Mouse (Mus musculus) ES-Bruce4 (cell line): ENCODE measurements at regions not wholly inside any gene's neighbourhood (a gene's known extent, or its start where the extent isn't known, plus 50 kb on each side); places are given as distances from the start of the nearest gene placed in this dataset.
"Not testable (repeated sequence)": the region's sequence is repeated elsewhere in the genome, so short reads cannot be mapped to it uniquely, and the experiment has no call there.

Source experiments
- H3K27ac ChIP-seq: 2 replicates; pipeline ENCODE4 v1.5.1; 2012; ENCODE audit warnings: low read length, inconsistent platforms; ENCODE audit not compliant: insufficient read depth
- H3K27me3 ChIP-seq: 2 replicates; pipeline ENCODE4 v1.6.1; 2012; ENCODE audit warnings: mild to moderate bottlenecking, low read length, inconsistent platforms; ENCODE audit not compliant: control insufficient read depth, poor library complexity, insufficient read depth, severe bottlenecking
- H3K36me3 ChIP-seq: 2 replicates; pipeline ENCODE4 v1.6.1; 2012; ENCODE audit warnings: inconsistent platforms, mild to moderate bottlenecking, low read length, moderate library complexity; ENCODE audit not compliant: control insufficient read depth, poor library complexity, insufficient read depth, severe bottlenecking
- H3K4me1 ChIP-seq: one replicate; pipeline ENCODE4 v1.8.1; 2011; ENCODE audit warnings: low read length; ENCODE audit not compliant: control insufficient read depth, insufficient read depth
- H3K4me3 ChIP-seq: 2 replicates; pipeline ENCODE4 v1.5.1; 2011; ENCODE audit warnings: low read depth, mild to moderate bottlenecking, low read length
- H3K9ac ChIP-seq: 2 replicates; pipeline ENCODE4 v1.6.1; 2012; ENCODE audit warnings: low read depth, mild to moderate bottlenecking, inconsistent platforms; ENCODE audit not compliant: poor library complexity, severe bottlenecking
- H3K9me3 ChIP-seq: replicated peaks from 2 replicates; pipeline ENCODE4 v1.6.1; 2012; ENCODE audit warnings: mild to moderate bottlenecking, low read length, inconsistent platforms; ENCODE audit not compliant: control insufficient read depth, poor library complexity, insufficient read depth, severe bottlenecking
- CTCF ChIP-seq: IDR thresholded peaks from one replicate; pipeline ENCODE4 v1.8.1; 2011; ENCODE audit warnings: low read depth, low read length
- EP300 ChIP-seq: IDR thresholded peaks from 2 replicates; pipeline ENCODE4 v1.6.1; 2011; ENCODE audit warnings: low read depth, low read length; ENCODE audit not compliant: insufficient read depth
- POLR2A ChIP-seq: IDR thresholded peaks from one replicate; pipeline ENCODE4 v1.8.1; 2011; ENCODE audit warnings: low read length; ENCODE audit not compliant: insufficient read depth

- Histone ChIP-seq H3K9ac (no peak overlapping the region), H3K27ac (no peak overlapping the region), H3K27me3 (no peaks in the 10 kb centered on the region), H3K4me3 (no peak overlapping the region), H3K4me1 (no peaks in the 10 kb centered on the region), H3K9me3 (no peaks in the 10 kb centered on the region), H3K36me3 (no peaks in the 10 kb centered on the region)
- TF ChIP-seq CTCF (no peak), POLR2A (no peak), EP300 (no peak)
These were observed 168.5 kb upstream of the Pgr start for GRCm38 (mm10) chr9:8731141-8731540.

- H3K9me3 ChIP-seq, result no peaks in the 10 kb centered on the region
- TF ChIP-seq POLR2A, result no peak
- TF ChIP-seq CTCF, result no peak
- no peak for TF ChIP-seq EP300
- H3K4me1 ChIP-seq, result no peaks in the 10 kb centered on the region
- no peak overlapping the region for H3K27ac ChIP-seq
- no peak overlapping the region for H3K4me3 ChIP-seq
- H3K9ac ChIP-seq, result no peak overlapping the region
- H3K36me3 ChIP-seq, result no peaks in the 10 kb centered on the region
- H3K27me3 ChIP-seq, result no peaks in the 10 kb centered on the region
These were observed 166.1 kb upstream of the Pgr start for GRCm38 (mm10) chr9:8733485-8733884.

GRCm38 (mm10) chr9:8740190-8740589 lies 159.4 kb upstream of the Pgr start:
- no peaks in the 10 kb centered on the region for H3K4me1 ChIP-seq
- no peaks in the 10 kb centered on the region for H3K36me3 ChIP-seq
- H3K27ac ChIP-seq, result no peak overlapping the region
- H3K9ac ChIP-seq, result no peak overlapping the region
- no peaks in the 10 kb centered on the region for H3K9me3 ChIP-seq
- H3K4me3 ChIP-seq, result no peak overlapping the region
- no peaks in the 10 kb centered on the region for H3K27me3 ChIP-seq
- no peak for TF ChIP-seq EP300
- TF ChIP-seq CTCF, result no peak
- TF ChIP-seq POLR2A, result no peak

- TF ChIP-seq POLR2A, result no peak
- TF ChIP-seq EP300, result no peak
- TF ChIP-seq CTCF, result no peak
- H3K4me1 ChIP-seq, result no peaks in the 10 kb centered on the region
These were observed 149.8 kb upstream of the Pgr start for GRCm38 (mm10) chr9:8749878-8750277.

GRCm38 (mm10) chr9:8760876-8761275 lies 138.8 kb upstream of the Pgr start:
- H3K27ac ChIP-seq, result no peak overlapping the region
- no peaks in the 10 kb centered on the region for H3K9me3 ChIP-seq
- H3K27me3 ChIP-seq, result no peaks in the 10 kb centered on the region
- H3K4me3 ChIP-seq, result no peak overlapping the region
- H3K9ac ChIP-seq, result no peak overlapping the region
- no peaks in the 10 kb centered on the region for H3K36me3 ChIP-seq
- no peak for TF ChIP-seq EP300
- TF ChIP-seq CTCF, result no peak
- no peak for TF ChIP-seq POLR2A
- H3K4me1 ChIP-seq, result no peaks in the 10 kb centered on the region

More at GRCm38 (mm10) chr9:8749878-8750277, 149.8 kb upstream of the Pgr start:
- H3K36me3 ChIP-seq, result no peaks in the 10 kb centered on the region
- H3K4me3 ChIP-seq, result no peak overlapping the region
- H3K27me3 ChIP-seq, result no peaks in the 10 kb centered on the region
- no peaks in the 10 kb centered on the region for H3K9me3 ChIP-seq
- no peak overlapping the region for H3K27ac ChIP-seq
- H3K9ac ChIP-seq, result no peak overlapping the region

GRCm38 (mm10) chr9:8769398-8769797 lies 130.2 kb upstream of the Pgr start:
- TF ChIP-seq EP300, result peak; percentile 62
- H3K36me3 ChIP-seq, H3K9me3 ChIP-seq, H3K4me3 ChIP-seq, H3K27me3 ChIP-seq, H3K4me1 ChIP-seq, H3K9ac ChIP-seq: not testable (repeated sequence)
- H3K27ac ChIP-seq, result peak overlapping the region; percentile 66
